9 mouse cellular contexts compared by ENCODE assay signal in genomic region chr3:104431156-104431847, GRCm38 (mm10).
DNase-seq lines count a peak whose midpoint lies in the region; ATAC-seq and TF ChIP-seq lines count a peak whose summit lies in the region.
"Had no signal": no experiment of that assay in that cellular context is flagged by ENCODE, and none has a peak within 500 bp of the region (broad histone marks: within the 10 kb centered on the region; RNA-seq: fewer than 3 reads in every experiment).

No protein-coding gene starts in this region.

- peaks cover 12% of the 10 kb centered on the region for H3K4me1 ChIP-seq in thymus, adult 2 months (replicated peaks; ENCODE audit: control insufficient read depth, insufficient read depth, low read length)
- H3K4me1 ChIP-seq in liver, embryonic 16.5 days (ENCODE audit: control insufficient read depth, low read depth, low read length) = peaks cover 4% of the 10 kb centered on the region

- H3K27ac ChIP-seq in thymus, adult 2 months (ENCODE audit: control insufficient read depth, insufficient read depth, low read length) = no peak overlapping the region
- H3K27ac ChIP-seq in liver, embryonic 16.5 days (ENCODE audit: low read length) = no peak overlapping the region
- H3K27ac ChIP-seq: midbrain, embryonic 12.5 days had no signal

- intact Hi-C loops in heart, postnatal 25 days (cut with DNase I) = no loop called here

- no peak overlapping the region for H3K9ac ChIP-seq in liver, embryonic 16.5 days (ENCODE audit: low read depth, low read length)
- H3K9ac ChIP-seq: midbrain, embryonic 12.5 days had no signal

- ATAC-seq in liver, embryonic 16.5 days (ENCODE audit: low read depth) = peak; percentile 41; the same call in 1 of the 2 replicates

- no peak overlapping the region for H3K4me2 ChIP-seq in liver, embryonic 16.5 days (ENCODE audit: low read depth, low read length)
- H3K4me2 ChIP-seq: midbrain, embryonic 12.5 days had no signal

- no peak overlapping the region for H3K4me3 ChIP-seq in thymus, adult 2 months (ENCODE audit: control insufficient read depth, insufficient read depth, low read length)
- H3K4me3 ChIP-seq in liver, embryonic 16.5 days (ENCODE audit: low read depth, low read length) = no peak overlapping the region
- H3K4me3 ChIP-seq: midbrain, embryonic 12.5 days had no signal

- WGBS in thymus, adult 2 months = 44% methylated on average over 13 of the region's 14 CpGs
- WGBS in liver, embryonic 16.5 days (ENCODE audit: insufficient replicate concordance) = 14% methylated on average over 13 of the region's 14 CpGs

- no peak for TF ChIP-seq POLR2A in thymus, adult 2 months (IDR thresholded peaks at IDR 0.05; ENCODE audit: control insufficient read depth, extremely low read depth, insufficient read depth, low read length, poor library complexity)

- no peaks in the 10 kb centered on the region for H3K9me3 ChIP-seq in liver, embryonic 16.5 days (replicated peaks; ENCODE audit: control insufficient read depth, low read length)
- H3K9me3 ChIP-seq: midbrain, embryonic 12.5 days had no signal

- TF ChIP-seq CTCF in thymus, adult 2 months (IDR thresholded peaks at IDR 0.05; ENCODE audit: borderline replicate concordance, control insufficient read depth, extremely low read depth, insufficient read depth, low read length, poor library complexity) = no peak

- H3K27me3 ChIP-seq in thymus, adult 2 months (ENCODE audit: control insufficient read depth, insufficient read depth, low read length) = no peaks in the 10 kb centered on the region
- no peaks in the 10 kb centered on the region for H3K27me3 ChIP-seq in liver, embryonic 16.5 days (ENCODE audit: control insufficient read depth, insufficient read depth, low read depth, low read length)
- H3K27me3 ChIP-seq: midbrain, embryonic 12.5 days had no signal

- peak; percentile 91 for DNase-seq in heart, adult 11 months
- no peak for DNase-seq in heart, postnatal 25 days (ENCODE audit: low spot score)
- peak; percentile 9 for DNase-seq in thymus, adult 2 months
- no peak for DNase-seq in thymus, adult 18-20 months
- no peak for DNase-seq in adrenal gland, adult (ENCODE audit: inconsistent age in 2 of 2, low spot score in 1 of 2)
- no peak for DNase-seq in adrenal gland, adult 18-20 months (ENCODE audit: low spot score in 2 of 2)
- DNase-seq in cerebellum, adult 9-11 months = no peak

- H3K36me3 ChIP-seq in thymus, adult 2 months (ENCODE audit: control insufficient read depth, insufficient read depth, low read length) = no peaks in the 10 kb centered on the region
- no peaks in the 10 kb centered on the region for H3K36me3 ChIP-seq in liver, embryonic 16.5 days (ENCODE audit: control insufficient read depth, insufficient read depth)
- H3K36me3 ChIP-seq: midbrain, embryonic 12.5 days had no signal

Comparison
In these comparisons a context has a peak if more than half of its experiments do, and no peak if none do; other contexts are left out.
1. DNase-seq: peak in heart, adult 11 months (single experiment) and thymus, adult 2 months (single experiment); none in heart, postnatal 25 days (single experiment), thymus, adult 18-20 months (0 of 2), adrenal gland, adult (0 of 2), adrenal gland, adult 18-20 months (0 of 2) and cerebellum, adult 9-11 months (single experiment).